Mouse (Mus musculus) stomach, embryonic 14.5 days (tissue): ENCODE measurements around the gene Adcyap1r1. TPM values are rescaled to one million over a fixed set of nuclear protein-coding genes. Genes with fewer than 3 reads are reported as not detected.

Experiments used
- ATAC-seq: fragments of 200-750 bp; cut with Nextera tagmentation; 2 replicates; pipeline ENCODE4 v1.8.0; 2017; ENCODE audit warnings: low read depth, moderate TSS enrichment; ENCODE audit not compliant: insufficient number of reproducible peaks, insufficient read depth, low FRiP score
- H3K27ac ChIP-seq: fragments of 300-500 bp; sonication (generic); 2 replicates; pipeline ENCODE4 v1.5.1; 2014; ENCODE audit warnings: mild to moderate bottlenecking, low read length, moderate library complexity, mixed read lengths
- H3K27me3 ChIP-seq: fragments of 300-500 bp; sonication (generic); 2 replicates; pipeline ENCODE4 v1.6.1; 2014; ENCODE audit warnings: low read length, control low read depth, mixed read lengths; ENCODE audit not compliant: control insufficient read depth, insufficient read depth
- H3K36me3 ChIP-seq: fragments of 300-500 bp; sonication (generic); 2 replicates; pipeline ENCODE4 v1.6.1; 2014; ENCODE audit warnings: mild to moderate bottlenecking, control low read depth, low read length, moderate library complexity, mixed read lengths; ENCODE audit not compliant: control insufficient read depth, insufficient read depth
- H3K4me1 ChIP-seq: fragments of 300-500 bp; sonication (generic); 2 replicates; pipeline ENCODE4 v1.6.1; 2014; ENCODE audit warnings: low read length, control low read depth, mixed read lengths; ENCODE audit not compliant: control insufficient read depth, insufficient read depth
- H3K4me2 ChIP-seq: fragments of 300-500 bp; sonication (generic); replicated peaks from 2 replicates; pipeline ENCODE4 v1.6.1; 2014; ENCODE audit warnings: low read depth, low read length, control low read depth
- H3K4me3 ChIP-seq: fragments of 300-500 bp; sonication (generic); 2 replicates; pipeline ENCODE4 v1.5.1; 2014; ENCODE audit warnings: low read depth, low read length, control low read depth
- H3K9ac ChIP-seq: fragments of 300-500 bp; sonication (generic); replicated peaks from 2 replicates; pipeline ENCODE4 v1.6.1; 2014; ENCODE audit warnings: low read depth, mild to moderate bottlenecking, control low read depth, low read length, moderate library complexity, mixed read lengths
- H3K9me3 ChIP-seq: fragments of 300-500 bp; sonication (generic); 2 replicates; pipeline ENCODE4 v1.6.1; 2016; ENCODE audit warnings: low read depth, low read length, control low read depth; ENCODE audit not compliant: control insufficient read depth
- WGBS: fragments of 180-500 bp; shearing (Covaris S2); extraction: QIAGEN DNeasy Blood & Tissue Kit; methylation state at CpG from one replicate; pipeline ENCODE4 v1.1.7; 2014; 5-methylcytosine and 5-hydroxymethylcytosine counted together
- polyA plus RNA-seq: library from polyadenylated mRNA; unstranded; fragments of >200 nt; fragmentation: Nextera tagmentation; extraction: Ambion mirVana; gene quantifications from 2 replicates; pipeline ENCODE4 v1.2.1, GENCODE M21; 2014

Gene Adcyap1r1
- polyA plus RNA-seq, 1 experiment from 2014 or later, result 13.8 TPM

DNA sequence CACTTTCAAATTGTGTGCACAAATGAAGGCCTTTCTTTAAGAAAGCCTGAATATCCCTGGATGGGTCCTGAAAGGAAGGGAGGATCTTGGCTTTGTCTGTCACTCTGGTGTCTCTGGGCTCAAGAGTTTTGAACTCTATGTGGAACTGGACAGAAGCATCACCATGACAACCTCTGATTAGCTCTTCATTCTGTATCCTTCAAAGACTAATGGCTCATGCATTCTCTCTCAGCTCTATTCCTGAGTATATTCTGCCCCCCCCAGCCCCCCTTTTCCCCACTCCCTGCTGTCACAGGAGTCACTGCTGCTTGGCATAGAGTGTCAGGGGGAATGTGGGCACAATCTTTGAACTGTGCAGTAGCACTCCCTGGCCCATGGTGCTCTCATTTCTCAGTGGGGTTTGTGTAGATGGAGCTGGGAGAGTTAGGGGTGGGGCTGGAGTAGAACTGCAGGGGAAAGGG is 14.6 kb downstream of the Adcyap1r1 start:
- no peaks in the 10 kb centered on the region for H3K9me3 ChIP-seq
- H3K27me3 ChIP-seq, result no peaks in the 10 kb centered on the region
- no peaks in the 10 kb centered on the region for H3K4me1 ChIP-seq
- no peaks in the 10 kb centered on the region for H3K36me3 ChIP-seq
- H3K4me2 ChIP-seq, result no peak overlapping the region
- no peak overlapping the region for H3K9ac ChIP-seq
- no peak for ATAC-seq
- no peak overlapping the region for H3K27ac ChIP-seq
- H3K4me3 ChIP-seq, result no peak overlapping the region

GRCm38 (mm10) chr6:55470691-55471090 is 18.9 kb downstream of the Adcyap1r1 start:
- no peaks in the 10 kb centered on the region for H3K4me1 ChIP-seq
- 86% methylated on average over 5 of the region's 5 CpGs for WGBS
- no peak overlapping the region for H3K4me2 ChIP-seq
- H3K4me3 ChIP-seq, result no peak overlapping the region
- H3K36me3 ChIP-seq, result no peaks in the 10 kb centered on the region
- ATAC-seq, result no peak
- no peak overlapping the region for H3K27ac ChIP-seq
- H3K9me3 ChIP-seq, result no peaks in the 10 kb centered on the region
- H3K27me3 ChIP-seq, result no peaks in the 10 kb centered on the region
- no peak overlapping the region for H3K9ac ChIP-seq

- WGBS, result 74% methylated on average over 2 of the region's 2 CpGs
- H3K9me3 ChIP-seq, result no peaks in the 10 kb centered on the region
- no peak for ATAC-seq
These were observed 20.6 kb downstream of the Adcyap1r1 start for GRCm38 (mm10) chr6:55472381-55472780.

GRCm38 (mm10) chr6:55480988-55481387 is 29.2 kb downstream of the Adcyap1r1 start:
- H3K27me3 ChIP-seq, result no peaks in the 10 kb centered on the region
- no peak for ATAC-seq
- H3K4me2 ChIP-seq, result no peak overlapping the region
- H3K4me3 ChIP-seq, result no peak overlapping the region
- H3K36me3 ChIP-seq, result no peaks in the 10 kb centered on the region
- no peak overlapping the region for H3K27ac ChIP-seq
- 84% methylated on average over 1 of the region's 1 CpGs for WGBS
- no peak overlapping the region for H3K9ac ChIP-seq
- no peaks in the 10 kb centered on the region for H3K4me1 ChIP-seq
- H3K9me3 ChIP-seq, result no peaks in the 10 kb centered on the region

More at GRCm38 (mm10) chr6:55472381-55472780, 20.6 kb downstream of the Adcyap1r1 start:
- no peaks in the 10 kb centered on the region for H3K36me3 ChIP-seq
- H3K4me2 ChIP-seq, result no peak overlapping the region
- H3K27me3 ChIP-seq, result no peaks in the 10 kb centered on the region
- no peak overlapping the region for H3K27ac ChIP-seq
- no peak overlapping the region for H3K4me3 ChIP-seq
- H3K4me1 ChIP-seq, result no peaks in the 10 kb centered on the region
- H3K9ac ChIP-seq, result no peak overlapping the region

- H3K4me1 ChIP-seq, result no peaks in the 10 kb centered on the region
- no peaks in the 10 kb centered on the region for H3K27me3 ChIP-seq
- 84% methylated on average over 1 of the region's 1 CpGs for WGBS
- no peaks in the 10 kb centered on the region for H3K9me3 ChIP-seq
- no peak for ATAC-seq
- no peaks in the 10 kb centered on the region for H3K36me3 ChIP-seq
- H3K27ac ChIP-seq, result no peak overlapping the region
- H3K9ac ChIP-seq, result no peak overlapping the region
- no peak overlapping the region for H3K4me3 ChIP-seq
- no peak overlapping the region for H3K4me2 ChIP-seq
These were observed 30.7 kb downstream of the Adcyap1r1 start for GRCm38 (mm10) chr6:55482471-55482870.

GRCm38 (mm10) chr6:55483360-55483759 is 31.6 kb downstream of the Adcyap1r1 start:
- no peak for ATAC-seq
- Histone ChIP-seq H3K9ac (no peak overlapping the region), H3K4me3 (no peak overlapping the region), H3K27me3 (no peaks in the 10 kb centered on the region), H3K4me1 (no peaks in the 10 kb centered on the region), H3K4me2 (no peak overlapping the region), H3K9me3 (no peaks in the 10 kb centered on the region), H3K36me3 (no peaks in the 10 kb centered on the region), H3K27ac (no peak overlapping the region)
- 67% methylated on average over 7 of the region's 7 CpGs for WGBS

GRCm38 (mm10) chr6:55484224-55484623 is 32.4 kb downstream of the Adcyap1r1 start:
- no peak overlapping the region for H3K27ac ChIP-seq

GRCm38 (mm10) chr6:55485216-55485615 is 33.4 kb downstream of the Adcyap1r1 start:
- WGBS, result 77% methylated on average over 4 of the region's 4 CpGs
- ATAC-seq, result no peak
- H3K4me2 ChIP-seq, result no peak overlapping the region

More at GRCm38 (mm10) chr6:55484224-55484623, 32.4 kb downstream of the Adcyap1r1 start:
- WGBS, result 42% methylated on average over 4 of the region's 4 CpGs
- Histone ChIP-seq H3K27me3 (no peaks in the 10 kb centered on the region), H3K4me2 (no peak overlapping the region), H3K9me3 (no peaks in the 10 kb centered on the region), H3K4me1 (no peaks in the 10 kb centered on the region), H3K36me3 (no peaks in the 10 kb centered on the region), H3K4me3 (no peak overlapping the region), H3K9ac (no peak overlapping the region)
- no peak for ATAC-seq

GRCm38 (mm10) chr6:55487726-55488125 is 35.9 kb downstream of the Adcyap1r1 start:
- no peaks in the 10 kb centered on the region for H3K27me3 ChIP-seq
- 39% methylated on average over 6 of the region's 6 CpGs for WGBS
- peak; percentile 95 for ATAC-seq
- H3K4me1 ChIP-seq, result no peaks in the 10 kb centered on the region
- no peak overlapping the region for H3K4me3 ChIP-seq
- H3K36me3 ChIP-seq, result no peaks in the 10 kb centered on the region
- H3K27ac ChIP-seq, result peak overlapping the region; percentile 44; the same call in 1 of the 2 replicates
- no peak overlapping the region for H3K4me2 ChIP-seq
- H3K9ac ChIP-seq, result no peak overlapping the region
- H3K9me3 ChIP-seq, result no peaks in the 10 kb centered on the region

More at GRCm38 (mm10) chr6:55485216-55485615, 33.4 kb downstream of the Adcyap1r1 start:
- Histone ChIP-seq H3K4me1 (no peaks in the 10 kb centered on the region), H3K36me3 (no peaks in the 10 kb centered on the region), H3K9ac (no peak overlapping the region), H3K27ac (no peak overlapping the region), H3K4me3 (no peak overlapping the region), H3K27me3 (no peaks in the 10 kb centered on the region), H3K9me3 (no peaks in the 10 kb centered on the region)
